Mouse (Mus musculus) kidney, postnatal 10 days (tissue): Measurements from ENCODE around the gene Zfp771.

Source experiments
- DNase-seq: peaks from one replicate; pipeline ENCODE4 v3.0.0; 2021; ENCODE audit warnings: mixed read lengths

Zfp771 gene

DNA sequence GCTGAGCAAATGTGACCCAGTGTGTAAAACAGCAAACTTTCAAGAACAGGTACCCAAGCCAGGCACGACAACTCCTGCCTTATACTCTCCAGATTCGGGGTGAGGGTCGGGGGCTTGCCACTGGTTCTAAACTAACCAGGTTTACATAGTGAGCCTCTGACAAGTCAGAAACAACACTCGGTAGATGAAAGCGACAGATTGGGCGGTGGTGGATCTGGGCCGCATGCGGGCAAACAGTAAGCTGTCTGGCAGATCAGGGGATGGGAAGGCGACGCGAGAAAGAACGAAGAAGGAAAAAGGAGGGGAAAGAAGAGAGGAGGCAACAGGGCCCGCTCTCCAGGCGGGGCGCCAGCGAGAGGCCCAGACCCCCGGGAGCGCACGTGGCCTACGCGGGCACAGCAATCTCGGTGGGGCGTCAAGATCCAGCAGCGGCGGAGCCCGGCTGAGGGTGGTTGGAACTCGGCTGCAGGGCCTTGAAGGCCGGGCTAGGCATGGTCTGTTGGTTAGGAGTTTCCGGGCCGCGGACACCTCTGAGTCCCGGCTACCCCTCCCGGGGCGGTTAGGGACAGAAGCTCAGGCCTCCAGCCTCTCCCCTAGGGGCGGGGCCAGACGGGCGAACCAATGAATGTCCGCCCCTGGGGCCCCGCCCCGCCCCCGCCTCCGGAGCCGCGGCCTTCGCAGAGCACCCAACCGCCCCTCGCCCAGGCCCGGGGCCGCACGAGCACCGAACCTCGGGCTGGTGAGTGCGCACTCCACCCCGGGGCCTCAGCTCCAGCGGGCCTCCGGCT, at the start of gene Zfp771:
TSS of gene Zfp771 (plus strand) at position 405 of the 788 bp plus-strand sequence.
- peak; percentile 99 for DNase-seq

DNA sequence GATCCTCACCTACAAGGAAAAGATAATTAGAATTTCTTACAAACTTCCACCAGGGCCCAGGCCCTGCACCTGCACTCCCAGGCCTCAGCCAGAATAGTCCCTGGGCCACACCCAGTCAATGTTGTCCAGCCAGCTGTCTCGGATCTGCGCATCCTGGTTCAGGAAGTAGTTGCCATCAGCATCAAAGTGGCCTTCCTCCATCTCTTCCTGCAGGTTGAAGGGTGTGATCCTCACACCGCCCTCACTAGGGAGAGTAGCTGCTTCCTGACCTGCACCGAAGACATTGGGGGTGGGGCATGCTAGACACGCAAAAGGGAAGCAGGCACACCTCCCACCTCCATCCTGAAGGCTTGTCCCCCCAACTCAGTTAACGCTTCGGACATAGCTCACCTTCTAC, 49.4 kb upstream of the Zfp771 start:
- DNase-seq: no peak

DNA sequence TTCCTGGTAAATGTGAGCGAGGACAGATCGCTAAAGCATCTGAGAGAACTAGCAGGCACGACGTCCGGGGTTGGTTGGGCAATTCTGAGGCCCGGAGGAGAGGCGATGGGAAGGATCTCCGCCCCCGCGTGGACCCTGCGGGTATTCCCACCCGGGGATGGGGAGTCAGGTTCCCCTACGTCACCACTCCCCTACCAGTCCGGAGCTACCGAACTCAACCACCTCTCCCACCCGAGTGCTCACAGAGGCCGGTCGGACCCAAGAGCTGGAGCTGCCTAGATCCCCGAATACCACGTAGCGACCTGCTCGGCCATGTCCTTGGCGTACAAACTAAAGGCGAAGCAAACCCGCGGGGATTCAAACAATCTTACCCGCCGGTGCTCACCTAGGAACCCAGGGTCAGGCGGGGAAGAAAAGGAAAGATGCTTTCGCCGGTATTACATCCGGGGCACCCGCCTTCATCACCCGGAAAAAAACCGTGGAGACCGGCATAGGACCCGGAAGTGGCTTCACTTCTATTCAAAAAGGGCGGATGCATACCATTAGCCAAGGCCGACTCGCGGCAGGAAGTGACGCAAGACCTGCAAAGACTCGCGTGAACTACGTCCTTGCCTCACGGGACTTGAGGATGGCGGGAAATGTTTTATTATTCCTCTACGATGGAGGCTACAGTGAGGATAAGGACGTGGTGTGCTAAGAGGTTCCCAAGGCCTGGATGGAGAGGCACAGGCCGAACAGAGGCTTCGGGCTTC, 48.4 kb upstream of the Zfp771 start, which contains the start of gene Cd2bp2:
TSS of gene Cd2bp2 (minus strand) at position 507 of the 752 bp plus-strand sequence.
- DNase-seq: peak; percentile 97

DNA sequence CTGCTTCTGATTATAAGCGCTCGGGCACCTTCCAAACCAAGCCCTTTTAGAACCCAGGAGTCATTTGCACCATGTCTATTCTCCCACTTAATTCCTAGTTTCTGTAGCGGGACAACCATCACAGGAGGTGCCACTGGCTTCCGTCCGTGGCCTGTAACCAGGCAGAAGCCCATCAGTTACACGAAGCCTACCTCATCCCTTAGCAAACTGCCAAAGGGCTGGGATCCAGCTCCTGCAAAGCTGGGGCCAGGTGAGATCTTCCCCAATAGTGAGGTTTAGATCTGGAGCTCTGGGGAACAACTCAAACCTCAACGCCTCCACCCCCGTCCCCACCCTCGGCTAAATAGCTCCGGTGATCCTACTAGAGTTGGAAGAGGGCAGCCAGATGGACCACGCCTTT, 47.6 kb upstream of the Zfp771 start:
- no peak for DNase-seq

DNA sequence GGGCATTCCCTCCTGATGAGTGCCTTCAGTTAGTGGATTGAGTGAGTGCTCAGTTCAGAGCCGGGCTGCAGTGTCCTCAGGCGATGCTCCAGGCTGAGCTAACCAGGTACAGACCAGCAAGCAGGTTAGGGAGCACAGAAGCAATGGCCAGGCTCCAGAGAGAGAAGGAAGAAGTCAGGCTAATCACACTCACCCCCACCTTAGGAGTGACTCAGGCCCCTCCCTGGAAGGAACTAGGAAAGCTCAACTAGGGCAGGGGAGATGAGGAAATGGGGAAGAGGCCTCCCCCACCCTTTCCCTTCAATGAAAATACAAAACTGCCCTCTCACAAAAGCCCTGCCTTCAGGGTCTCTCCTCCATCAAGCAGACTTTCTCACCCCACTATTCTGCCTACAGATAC, 37.5 kb upstream of the Zfp771 start:
- no peak for DNase-seq

DNA sequence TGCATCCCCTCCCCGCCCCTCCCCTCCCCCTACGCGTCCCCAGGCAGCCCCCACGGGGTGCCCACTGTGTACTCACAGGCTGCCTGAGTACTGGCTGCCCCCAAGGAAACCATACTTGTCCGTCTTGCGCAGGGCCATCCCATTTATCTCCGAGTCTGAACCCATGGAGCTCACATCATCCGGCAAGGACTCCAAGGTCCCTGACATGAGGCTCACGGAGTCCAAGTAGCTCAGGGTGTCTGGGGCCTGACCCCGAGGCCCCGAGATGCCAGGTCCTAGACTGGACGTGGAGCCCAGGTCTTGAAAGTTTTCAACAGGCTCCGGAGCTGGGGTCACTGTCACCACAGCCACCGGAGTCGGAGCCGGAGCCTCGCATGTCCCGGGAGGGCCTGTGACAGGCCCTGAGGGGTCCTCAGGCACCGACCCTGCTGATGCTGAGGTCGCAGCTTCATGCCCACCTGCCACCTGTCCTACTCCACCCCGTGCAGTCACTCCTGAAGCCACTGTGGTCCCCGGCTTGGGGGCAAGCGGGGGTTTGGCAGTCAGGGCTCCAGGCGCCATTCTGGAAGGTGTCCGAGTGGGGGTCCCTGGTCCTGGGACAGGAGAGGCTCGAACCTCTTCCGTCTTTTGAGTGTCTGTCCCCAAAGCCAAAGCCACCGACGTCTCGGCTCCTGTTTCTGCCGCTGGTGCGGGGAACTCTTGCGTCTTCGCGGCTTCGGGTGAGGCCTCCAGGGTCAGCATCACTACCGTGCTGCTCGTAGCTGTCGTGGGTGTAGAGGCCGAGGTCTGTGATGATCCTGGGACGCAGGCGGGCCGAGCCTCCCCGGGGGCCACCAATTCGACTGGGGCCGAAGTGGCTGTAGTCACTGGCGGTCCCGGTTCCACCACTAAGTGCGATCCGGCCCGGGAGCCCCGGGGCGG, 36.4 kb upstream of the Zfp771 start:
- DNase-seq: peak; percentile 52

DNA sequence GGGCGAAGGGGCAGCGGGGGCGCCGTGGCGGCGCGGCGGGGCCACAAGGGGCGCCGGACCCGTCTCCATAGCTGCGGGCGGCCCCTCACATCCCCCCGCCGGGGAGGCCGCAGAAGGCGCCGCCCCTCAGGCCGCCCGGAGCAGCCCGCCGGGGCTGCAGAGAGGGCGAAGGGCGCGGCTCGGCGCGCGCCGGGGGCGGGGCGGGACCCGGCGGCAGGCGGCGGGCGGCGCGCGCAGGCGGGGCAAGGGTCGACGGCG, 35.9 kb upstream of the Zfp771 start, which contains the start of gene Tbc1d10b:
TSS of gene Tbc1d10b (minus strand) at position 174 of the 258 bp plus-strand sequence.
- no peak for DNase-seq

DNA sequence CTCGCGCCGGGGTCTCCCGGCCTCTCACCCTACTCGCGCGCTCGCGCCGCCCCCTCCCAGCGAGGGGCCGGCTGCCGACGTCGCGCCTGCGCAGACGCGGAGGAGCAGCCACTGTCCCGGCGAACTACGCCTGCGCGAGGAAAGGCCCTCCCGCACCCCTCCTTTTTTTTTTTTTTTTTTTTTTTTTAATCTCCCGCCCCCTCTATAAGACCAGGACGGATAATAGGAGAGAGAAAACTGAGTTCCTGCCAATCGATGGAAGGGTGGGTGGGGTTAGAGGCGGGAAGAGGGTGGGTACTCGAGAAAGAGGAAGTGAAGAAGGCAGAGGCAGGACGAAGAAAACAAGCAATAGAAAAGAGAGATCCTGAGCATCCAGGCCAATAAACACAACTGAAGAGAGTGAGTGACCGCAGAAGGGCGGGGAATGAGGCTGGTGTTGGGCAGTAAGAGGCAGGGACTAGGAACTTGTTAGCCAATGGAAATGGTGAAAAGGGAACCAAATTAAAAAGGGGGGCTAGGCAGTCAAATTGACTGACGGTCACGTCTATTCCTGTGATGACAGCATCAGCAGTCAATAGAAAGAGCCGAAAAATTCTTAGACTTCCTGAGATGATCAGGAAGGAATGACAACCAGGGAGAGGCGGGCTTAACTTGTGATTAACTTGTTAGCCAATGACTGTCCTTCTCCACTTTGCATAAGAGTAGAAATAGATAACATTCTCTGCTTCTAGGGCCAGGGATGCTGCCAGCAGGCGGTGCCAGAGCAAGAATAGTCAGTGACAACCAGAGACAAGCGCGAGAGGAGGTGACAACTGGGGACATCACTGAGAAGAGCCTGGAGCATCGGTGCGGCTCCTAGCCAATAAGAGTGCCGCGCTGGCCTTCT, 35.3 kb upstream of the Zfp771 start, which contains the start of gene Mylpf:
TSS of gene Mylpf (plus strand) at position 338 of the 886 bp plus-strand sequence.
- DNase-seq: peak; percentile 97

DNA sequence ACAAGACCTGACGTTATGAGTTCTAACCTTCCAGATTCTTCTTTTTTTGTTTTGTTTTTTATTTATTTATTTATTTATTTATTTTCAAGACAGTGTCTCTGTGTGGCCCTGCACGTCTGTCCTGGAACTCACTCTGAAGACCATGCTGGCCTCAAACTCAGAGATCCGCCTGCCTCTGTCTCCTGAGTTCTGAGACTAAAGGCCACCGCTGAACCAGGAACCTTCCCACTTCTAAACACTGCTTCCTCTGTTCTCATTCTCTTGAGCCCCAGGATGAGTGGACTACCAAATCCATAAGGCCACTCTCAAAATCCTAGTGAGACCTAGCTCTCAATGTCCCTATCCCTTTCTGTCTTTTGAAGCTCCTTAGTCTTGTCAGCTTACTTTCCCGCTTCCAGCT, 34.2 kb upstream of the Zfp771 start:
- DNase-seq: no peak

DNA sequence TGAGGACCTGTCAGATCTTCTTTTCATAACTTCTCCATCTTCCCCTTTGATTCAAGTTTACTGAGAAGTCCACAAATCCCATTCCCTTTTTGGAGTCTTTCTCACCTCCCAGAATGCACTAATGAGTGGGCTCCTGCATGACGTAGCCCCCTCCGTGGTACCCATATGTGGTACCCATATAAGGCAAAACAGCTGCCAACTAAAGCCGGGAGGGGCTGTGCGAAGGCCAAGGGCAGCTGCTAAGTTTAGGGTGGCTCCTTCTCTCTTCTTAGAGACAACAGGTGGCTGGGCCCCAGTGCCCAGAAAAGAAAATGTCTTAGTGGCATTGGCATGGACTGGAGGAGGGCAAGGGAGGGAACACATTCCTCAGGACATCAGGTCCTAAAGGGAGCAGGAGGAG, 33.8 kb upstream of the Zfp771 start:
- DNase-seq: no peak

DNA sequence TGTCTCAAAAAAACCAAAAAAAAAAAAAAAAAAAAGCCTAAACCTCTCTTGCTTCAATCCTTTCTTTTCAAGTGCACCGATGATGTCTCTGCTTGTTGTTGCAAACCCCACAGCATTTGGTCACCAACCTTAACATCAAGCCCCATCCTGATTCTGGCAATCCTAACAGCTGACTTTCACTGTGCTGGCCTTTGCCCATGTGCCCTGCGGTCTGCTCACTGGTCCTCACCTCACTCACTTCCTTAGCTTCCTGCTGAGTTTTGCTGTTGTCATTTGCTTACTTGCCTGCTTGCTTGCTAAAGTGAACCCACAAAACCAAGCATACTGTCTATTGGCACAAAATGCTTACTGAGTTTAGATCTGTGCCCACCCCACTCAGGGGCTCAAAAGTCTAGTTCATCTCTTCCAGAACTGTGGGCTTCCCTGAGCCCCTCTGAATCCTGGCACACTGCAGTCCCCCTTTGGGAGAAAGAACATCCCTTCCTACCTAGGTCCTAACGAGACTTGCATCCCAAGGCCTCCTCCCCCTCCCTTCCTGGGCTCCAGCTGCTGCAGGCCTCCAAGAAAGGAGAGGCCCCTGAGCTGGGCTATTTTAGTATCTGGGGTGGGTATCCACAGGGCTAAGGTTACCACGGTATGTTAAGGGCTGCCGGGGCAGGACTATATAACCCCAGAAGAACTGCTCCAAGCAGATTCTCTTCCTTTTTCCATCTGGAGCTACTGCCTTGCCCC, 32.9 kb upstream of the Zfp771 start:
- DNase-seq: no peak

DNA sequence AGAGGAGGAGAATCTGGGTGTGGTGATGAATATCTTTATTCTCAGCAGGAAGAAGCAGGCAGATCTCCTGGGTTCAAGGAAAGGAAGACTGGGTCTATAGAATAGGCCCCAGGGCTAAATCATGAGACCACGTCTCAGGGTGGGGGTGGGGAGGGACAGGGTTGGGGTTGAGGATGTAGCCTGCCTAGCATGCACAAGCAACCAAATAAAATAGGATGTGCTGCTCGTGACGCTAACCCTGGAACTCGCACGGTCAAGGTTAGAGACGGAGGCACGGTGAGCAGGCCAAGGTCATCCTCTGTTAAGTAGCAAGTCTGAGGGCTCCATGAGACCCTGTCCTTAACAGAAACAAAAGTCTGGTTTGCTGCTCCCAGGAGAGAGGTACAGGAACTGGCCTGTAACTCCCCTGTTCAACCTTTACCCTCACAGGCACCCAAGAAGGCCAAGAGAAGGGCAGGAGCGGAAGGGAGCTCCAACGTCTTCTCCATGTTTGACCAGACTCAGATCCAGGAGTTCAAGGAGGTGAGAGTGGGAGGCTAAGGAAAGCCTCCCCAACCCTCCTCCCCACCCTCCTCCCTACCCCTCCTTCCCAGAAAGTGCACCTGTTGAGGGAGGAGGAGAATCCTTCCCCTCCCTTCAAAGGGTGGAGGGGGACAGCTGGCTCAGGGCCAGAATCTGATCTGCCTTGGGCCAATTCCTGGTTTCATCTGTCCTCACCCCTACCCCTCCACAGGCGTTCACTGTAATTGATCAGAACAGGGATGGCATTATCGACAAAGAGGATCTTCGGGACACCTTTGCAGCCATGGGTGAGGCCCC, 31.4 kb upstream of the Zfp771 start:
- no peak for DNase-seq

DNA sequence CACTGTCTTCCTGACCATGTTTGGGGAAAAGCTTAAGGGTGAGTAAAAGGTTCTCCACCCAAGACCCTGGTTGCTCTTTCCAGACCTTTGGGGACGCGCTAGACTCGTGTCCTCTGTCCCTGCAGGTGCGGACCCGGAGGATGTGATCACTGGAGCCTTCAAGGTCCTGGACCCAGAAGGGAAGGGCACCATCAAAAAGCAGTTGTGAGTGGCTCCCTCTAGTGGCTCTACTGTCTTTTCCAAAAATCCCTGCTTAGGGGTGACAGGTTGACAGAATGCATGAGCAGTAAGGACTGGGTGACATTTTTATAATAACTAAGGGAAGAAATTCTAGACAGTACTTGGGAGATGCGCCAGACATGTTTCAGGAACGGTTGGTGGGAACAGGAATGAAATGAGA, 30.6 kb upstream of the Zfp771 start:
- peak; percentile 61 for DNase-seq

DNA sequence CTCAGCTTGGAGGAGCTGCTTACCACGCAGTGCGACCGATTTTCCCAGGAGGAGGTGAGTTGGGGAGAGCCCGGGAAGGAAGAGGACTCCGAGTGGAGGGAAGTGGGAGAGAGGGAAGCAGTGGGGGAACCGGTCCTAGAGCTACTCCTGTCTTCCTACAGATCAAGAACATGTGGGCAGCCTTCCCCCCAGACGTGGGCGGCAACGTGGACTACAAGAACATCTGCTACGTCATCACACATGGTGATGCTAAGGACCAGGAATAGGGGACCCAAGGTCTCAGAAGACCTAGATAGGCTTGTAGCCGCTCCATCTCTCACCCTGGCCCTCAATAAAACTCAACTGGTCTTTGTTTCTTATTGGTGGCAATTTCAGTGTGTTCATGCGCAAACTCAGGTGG, 30.1 kb upstream of the Zfp771 start:
- DNase-seq: no peak

DNA sequence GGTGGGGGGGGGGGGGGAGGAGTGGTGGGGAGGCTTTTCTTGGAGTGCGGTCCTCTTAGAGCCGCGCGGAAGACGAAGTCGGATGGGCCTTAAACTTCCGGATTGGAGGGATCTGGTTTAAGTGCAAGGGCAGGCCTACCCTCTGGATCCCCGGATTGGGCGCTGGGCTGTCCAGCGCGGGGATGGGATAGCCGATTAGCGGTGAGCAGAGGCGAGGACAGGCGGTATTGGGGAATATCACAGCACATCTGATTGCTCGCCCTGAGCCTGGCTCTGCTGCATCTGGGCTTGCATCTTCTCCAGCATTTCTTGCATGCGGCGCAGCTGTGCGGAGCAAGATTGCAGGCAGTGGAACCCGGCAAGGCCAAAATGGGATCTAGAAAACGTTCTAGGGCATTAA, 29.6 kb upstream of the Zfp771 start:
- no peak for DNase-seq

DNA sequence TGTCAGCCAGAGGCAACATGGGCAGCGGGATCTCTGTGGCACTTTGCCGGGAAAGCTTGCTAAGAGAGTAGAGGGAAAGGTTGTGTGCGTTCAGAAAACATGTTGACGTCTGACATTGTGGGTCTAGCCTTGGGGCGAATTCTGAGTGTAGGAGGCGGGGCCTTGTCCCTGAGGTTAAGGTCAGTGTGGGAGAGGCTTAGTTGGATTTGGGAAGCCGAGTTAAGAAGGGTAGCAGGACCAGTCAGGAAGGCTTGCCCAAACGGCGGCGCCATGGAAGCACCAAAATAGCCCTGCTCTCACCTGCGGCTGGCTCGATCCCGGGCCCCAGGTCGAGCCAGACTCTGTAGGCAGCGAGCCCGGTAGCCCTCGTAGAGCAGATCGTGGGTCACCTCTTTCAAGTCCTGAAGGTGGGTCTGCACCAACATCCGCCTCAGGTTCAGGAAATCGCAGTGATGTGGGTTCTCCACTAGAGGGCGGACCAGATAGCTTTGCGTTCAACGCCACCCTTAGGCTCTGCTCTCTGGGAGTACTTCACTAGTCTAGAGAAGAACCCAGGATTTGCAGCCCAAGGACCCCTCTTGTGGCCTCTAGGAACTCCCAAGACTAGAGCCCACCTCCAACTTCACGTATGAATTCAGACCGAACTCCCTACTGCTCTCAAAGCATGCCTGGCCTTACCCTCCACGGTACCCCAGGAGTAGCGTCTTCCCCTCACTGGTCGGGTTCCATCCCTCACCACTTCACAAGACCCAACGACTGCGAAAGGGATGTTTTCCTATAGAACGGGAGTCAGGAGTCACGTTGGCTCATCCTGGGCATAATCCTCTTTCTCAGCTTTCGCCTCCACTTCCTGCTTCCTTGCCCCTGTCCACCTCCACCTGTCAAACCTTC, 28.8 kb upstream of the Zfp771 start:
- peak; percentile 77 for DNase-seq

DNA sequence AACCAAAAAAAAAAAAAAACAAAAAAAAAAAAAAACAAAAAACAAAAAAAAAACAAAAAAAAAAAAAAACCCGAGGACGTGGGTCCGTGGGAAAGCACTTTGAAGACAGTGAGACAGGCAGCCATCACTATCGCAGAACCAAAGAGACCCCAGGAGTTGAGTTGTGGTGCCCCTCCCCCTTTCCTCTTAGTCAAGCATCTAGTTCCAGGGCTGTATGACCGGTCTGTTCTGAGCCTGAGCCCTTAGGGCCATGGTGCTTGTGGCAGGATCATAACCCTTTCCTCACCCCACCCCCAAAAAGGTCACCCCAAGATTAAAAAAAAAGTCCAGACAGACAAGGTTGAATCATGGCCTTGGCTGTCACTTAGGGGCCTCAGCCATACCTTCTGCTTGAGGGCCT, 27.8 kb upstream of the Zfp771 start:
- no peak for DNase-seq

DNA sequence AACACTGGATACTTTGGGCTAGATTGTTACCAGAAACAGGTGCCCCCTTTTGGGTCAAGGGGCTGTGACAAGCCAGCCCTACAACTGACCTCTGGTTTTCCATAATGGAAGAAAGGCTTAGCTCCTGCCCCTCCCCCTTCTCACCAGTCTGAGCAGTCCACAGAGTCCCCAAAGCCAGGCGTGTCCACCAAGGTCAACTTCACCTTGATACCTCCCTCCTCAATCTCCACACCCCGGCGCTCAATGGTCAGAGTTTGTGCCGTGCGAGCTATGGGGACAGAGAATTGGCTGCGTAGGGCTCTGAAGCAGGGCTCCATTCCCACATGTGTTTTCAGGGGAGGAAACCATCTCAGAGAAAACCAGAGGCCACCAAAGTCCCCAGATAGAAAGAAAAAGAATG, 26.6 kb upstream of the Zfp771 start:
- no peak for DNase-seq

DNA sequence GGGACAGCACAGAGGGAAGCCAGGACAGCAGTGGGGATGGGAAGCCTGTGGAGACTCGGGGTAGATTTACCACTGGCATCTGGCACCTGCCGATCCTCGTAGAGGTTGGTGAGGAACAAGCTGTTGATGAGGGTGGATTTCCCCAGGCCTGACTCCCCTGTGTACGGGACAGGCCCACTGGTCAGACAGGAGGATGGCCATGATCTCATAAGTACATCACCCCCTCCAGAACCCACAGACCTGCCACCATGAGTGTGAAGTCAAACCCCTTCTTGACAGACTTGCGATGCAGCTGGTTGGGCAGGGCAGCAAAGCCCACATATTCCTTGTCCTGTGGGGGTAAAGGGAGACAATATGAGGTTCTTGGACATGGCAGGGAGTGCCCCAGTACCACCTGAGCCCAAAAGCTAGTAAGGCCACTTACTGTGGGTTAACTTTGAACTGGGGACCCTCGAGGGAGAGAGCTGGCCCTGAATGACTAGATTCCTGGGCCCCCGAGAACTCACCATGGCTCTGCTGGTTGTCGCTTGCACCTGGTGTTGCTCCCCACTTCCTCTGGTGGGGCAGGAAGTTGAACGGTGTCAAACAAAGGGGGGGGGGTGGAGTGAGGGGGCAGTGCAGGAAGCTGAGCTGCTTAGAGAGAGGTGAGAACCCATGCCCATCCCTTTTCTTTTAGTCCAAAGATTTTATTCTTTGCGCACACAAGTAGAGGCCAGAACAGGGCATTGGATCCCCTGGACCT, 26.0 kb upstream of the Zfp771 start:
- no peak for DNase-seq
